ENCODE assay signal across 8 mouse cellular contexts in genomic region chr2:109678090-109678409, GRCm38 (mm10). TPM values are rescaled to one million over a fixed set of nuclear protein-coding genes. Genes with fewer than 3 reads are reported as not detected.
A peak's percentile ranks its signal among the peaks of the same experiment; 100 is the strongest.
DNase-seq lines count a peak whose midpoint lies in the region; ATAC-seq and TF ChIP-seq lines count a peak whose summit lies in the region.

No protein-coding gene starts in this region.

- no peak for DNase-seq in Patski (ENCODE audit: low read depth, low spot score)
- peak; percentile 72 for DNase-seq in embryo, embryonic 11.5 days (ENCODE audit: low read depth, low spot score)
- DNase-seq in heart, postnatal 0 days (ENCODE audit: low spot score), result peak; percentile 8
- DNase-seq in left cerebral cortex, postnatal 14 days (ENCODE audit: low spot score in 2 of 2), result peak; percentile 86 to 94
- DNase-seq in urinary bladder, postnatal 36 days (ENCODE audit: low spot score in 2 of 2), result no peak
- no peak for DNase-seq in thymus, postnatal 0 days (ENCODE audit: low spot score)

- in situ Hi-C loops in Patski (cut with MboI; ENCODE audit: low pct_unique_long_range_greater_than_20kb), result loop anchor here (5.0 to 25.0 kb wide), 4 partner anchors 281 to 1516 kb away; partner anchors contain the start of genes Kif18a and Mettl15

- no peaks in the 10 kb centered on the region for H3K4me1 ChIP-seq in heart, postnatal 0 days (ENCODE audit: control insufficient read depth, insufficient read depth)
- H3K4me1 ChIP-seq in midbrain, embryonic 16.5 days (ENCODE audit: control insufficient read depth, insufficient read depth, low read length), result peaks cover 17% of the 10 kb centered on the region

- no peaks in the 10 kb centered on the region for H3K79me2 ChIP-seq in C2C12 (ENCODE audit: control insufficient read depth, insufficient read depth)

- peak; percentile 91 for ATAC-seq in Patski
- ATAC-seq in heart, postnatal 0 days (ENCODE audit: insufficient read depth, low read depth), result no peak
- peak; percentile 95 for ATAC-seq in midbrain, embryonic 16.5 days

- H3ac ChIP-seq in C2C12 (ENCODE audit: control insufficient read depth, insufficient read length, low read depth), result no peak overlapping the region

- intact Hi-C loops in left cerebral cortex, postnatal 14 days (cut with DNase I), result loop anchor here (10.0 kb wide), 1 partner anchor 403 kb away; no protein-coding TSS in a partner anchor

- peak overlapping the region; percentile 27 for H3K4me3 ChIP-seq in C2C12 (ENCODE audit: insufficient read depth, poor library complexity, severe bottlenecking)
- H3K4me3 ChIP-seq in heart, postnatal 0 days (ENCODE audit: low read depth, low read length), result peak overlapping the region; percentile 34
- peak overlapping the region; percentile 49 for H3K4me3 ChIP-seq in midbrain, embryonic 16.5 days (ENCODE audit: low read depth, low read length)

- TF ChIP-seq CTCF in C2C12 (IDR thresholded peaks at IDR 0.05; ENCODE audit: control insufficient read depth, insufficient read depth, insufficient read length) (no peak), Patski (IDR thresholded peaks at IDR 0.05) (no peak)
- no peak for TF ChIP-seq CTCF in heart, postnatal 0 days (IDR thresholded peaks at IDR 0.05; ENCODE audit: low read depth)

- TF ChIP-seq EP300 in heart, postnatal 0 days (IDR thresholded peaks at IDR 0.05; ENCODE audit: low read depth), result no peak

- H3K27me3 ChIP-seq in C2C12 (ENCODE audit: control insufficient read depth, insufficient read depth, insufficient read length) (peaks cover 3% of the 10 kb centered on the region), Patski (peaks cover 13% of the 10 kb centered on the region)
- H3K27me3 ChIP-seq in heart, postnatal 0 days (ENCODE audit: control insufficient read depth, insufficient read depth, low read length), result peaks cover 63% of the 10 kb centered on the region
- H3K27me3 ChIP-seq in midbrain, embryonic 16.5 days (ENCODE audit: control insufficient read depth, insufficient read depth, low read depth, low read length), result peaks cover 7% of the 10 kb centered on the region

- H3K9me3 ChIP-seq in heart, postnatal 0 days (replicated peaks; ENCODE audit: control insufficient read depth, low read length), result no peaks in the 10 kb centered on the region
- H3K9me3 ChIP-seq in midbrain, embryonic 16.5 days (replicated peaks; ENCODE audit: control insufficient read depth, low read length, poor library complexity, severe bottlenecking), result no peaks in the 10 kb centered on the region

- CTCF ChIA-PET in Patski (lab: Charles Lee), result no interaction called here

- POLR2A ChIA-PET in Patski (lab: Charles Lee), result no interaction called here

- no peaks in the 10 kb centered on the region for H3K36me3 ChIP-seq in C2C12 (ENCODE audit: control insufficient read depth, insufficient read depth)
- no peaks in the 10 kb centered on the region for H3K36me3 ChIP-seq in heart, postnatal 0 days (replicated peaks; ENCODE audit: control insufficient read depth, insufficient read depth, low read length)
- H3K36me3 ChIP-seq in midbrain, embryonic 16.5 days (ENCODE audit: control insufficient read depth, insufficient read depth, low read length), result no peaks in the 10 kb centered on the region

- WGBS in heart, postnatal 0 days, result 1% methylated on average over 18 of the region's 18 CpGs
- under 1% methylated on average over 18 of the region's 18 CpGs for WGBS in midbrain, embryonic 16.5 days

- peak overlapping the region; percentile 52 for H3K4me2 ChIP-seq in heart, postnatal 0 days (ENCODE audit: low read depth, low read length)
- H3K4me2 ChIP-seq in midbrain, embryonic 16.5 days (ENCODE audit: low read length), result peak overlapping the region; percentile 100

- no peak overlapping the region for H3K27ac ChIP-seq in heart, postnatal 0 days (ENCODE audit: low read depth)
- peak overlapping the region; percentile 92 for H3K27ac ChIP-seq in midbrain, embryonic 16.5 days (ENCODE audit: low read length)

- no peak overlapping the region for H3K9ac ChIP-seq in heart, postnatal 0 days (replicated peaks; ENCODE audit: low read depth, low read length)
- H3K9ac ChIP-seq in midbrain, embryonic 16.5 days (ENCODE audit: low read depth, low read length), result peak overlapping the region; percentile 88

- no peaks in the 10 kb centered on the region for H3K79me3 ChIP-seq in C2C12 (ENCODE audit: low read depth)

TF ChIP-seq in C2C12, 6 proteins besides CTCF, POLR2A, EP300 and RAD21:
- TF ChIP-seq MAX (IDR thresholded peaks at IDR 0.05), result peak; percentile 77
- peak; percentile 93 for TF ChIP-seq CEBPB (IDR thresholded peaks at IDR 0.05; ENCODE audit: low read depth)
- TF ChIP-seq MYOG (IDR thresholded peaks at IDR 0.05; ENCODE audit: control insufficient read depth, extremely low read depth, insufficient read length), result no peak
TF ChIP-seq in C2C12: peak in this region for 2.

RNA-seq across cellular contexts. Expression of gene Bdnf, which starts 3.5 kb away (rescaled TPM):
- 4.5 TPM for polyA plus RNA-seq in C2C12 (2012; fragmentation: generic; extraction: Trizol)
- 15.4 TPM for polyA plus RNA-seq in Patski (2021)
- total RNA-seq in heart, postnatal 0 days (2014; rRNA removed; ENCODE audit: low replicate concordance), result 0.04 TPM in 1 of 2 replicates, not detected in the other
- polyA plus RNA-seq in heart, postnatal 0 days (2015; fragmentation: Nextera tagmentation; extraction: Ambion mirVana), result 0.30 TPM in 2 replicates
- total RNA-seq in left cerebral cortex, postnatal 14 days (2021), result 10 to 100 TPM; 15.0 to 18.5 TPM
- polyA plus RNA-seq in midbrain, embryonic 16.5 days (2015; fragmentation: Nextera tagmentation; extraction: Ambion mirVana), result 7.3 and 9.3 TPM in 2 replicates
- 0.36 TPM in 2 replicates for polyA plus RNA-seq in thymus, postnatal 0 days (2015; fragmentation: Nextera tagmentation; extraction: Ambion mirVana)

Comparison
In these comparisons a context has a peak if more than half of its experiments do, and no peak if none do; other contexts are left out.
1. DNase-seq: peak in embryo, embryonic 11.5 days (single experiment), heart, postnatal 0 days (single experiment) and left cerebral cortex, postnatal 14 days (2 of 2); none in Patski (single experiment), urinary bladder, postnatal 36 days (0 of 2) and thymus, postnatal 0 days (single experiment).
2. Peak in every context shown above with its lines, with median percentiles within 50 percentile points of each other: H3K4me3 ChIP-seq.